Mouse (Mus musculus) CD4-positive, CD25-positive, alpha-beta regulatory T cell, adult 4 months (primary cell): Measurements from ENCODE around the gene Cdon. TPM values are rescaled to one million over a fixed set of nuclear protein-coding genes. Genes with fewer than 3 reads are reported as not detected.

Source experiments
- ATAC-seq: one replicate; pipeline ENCODE4 v1.8.0; 2017
- polyA plus RNA-seq, 2 experiments: library from polyadenylated mRNA; unstranded; fragments of 100-300 nt; shearing (Covaris generic); gene quantifications; one replicate each; pipeline ENCODE4 v1.2.1; 2017

Cdon gene
- polyA plus RNA-seq, 2 experiments from 2014 or later: 2.7 to 4.1 TPM

DNA sequence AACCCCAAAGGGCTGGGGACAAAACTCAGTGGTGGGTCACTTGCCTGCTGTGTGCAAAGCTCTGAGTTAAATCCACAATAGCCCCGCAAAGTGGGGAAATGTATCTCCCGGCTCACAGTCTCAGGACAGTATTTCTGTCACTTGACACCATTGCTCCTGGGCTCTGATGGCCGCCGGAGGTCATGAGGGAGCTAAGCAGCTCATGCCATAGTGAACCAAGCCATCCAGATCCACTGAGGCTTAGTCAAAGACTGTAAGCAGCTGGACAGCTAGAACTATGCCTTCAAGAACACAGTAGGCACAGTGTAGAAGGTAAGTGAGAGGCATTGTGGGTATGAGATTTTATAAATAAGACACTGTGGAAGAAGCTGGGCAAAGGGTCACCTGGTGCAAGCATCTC, 74.0 kb downstream of the Cdon start:
- ATAC-seq: no peak

- ATAC-seq: peak; percentile 93
These were observed 74.5 kb downstream of the Cdon start for GRCm38 (mm10) chr9:35495471-35495870.

DNA sequence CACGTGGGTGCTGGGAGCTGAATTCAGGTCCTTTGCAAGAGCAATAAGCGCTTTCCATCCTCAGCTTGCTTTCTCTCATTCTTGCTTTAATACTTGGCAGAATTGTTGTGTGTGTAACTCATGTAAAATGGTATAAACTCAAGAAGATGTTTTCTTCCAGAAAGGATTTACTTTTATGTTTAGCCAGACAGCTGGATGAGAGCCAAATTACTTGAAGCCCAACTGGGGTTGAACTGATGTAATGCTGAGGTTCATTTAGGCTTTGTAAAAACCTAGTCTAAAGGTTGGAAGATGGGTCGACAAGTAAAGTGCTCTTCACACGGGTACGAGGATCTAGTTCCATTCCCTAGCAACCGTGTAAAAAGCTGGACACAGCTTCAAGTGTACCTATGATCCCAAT, 79.0 kb downstream of the Cdon start:
- no peak for ATAC-seq

DNA sequence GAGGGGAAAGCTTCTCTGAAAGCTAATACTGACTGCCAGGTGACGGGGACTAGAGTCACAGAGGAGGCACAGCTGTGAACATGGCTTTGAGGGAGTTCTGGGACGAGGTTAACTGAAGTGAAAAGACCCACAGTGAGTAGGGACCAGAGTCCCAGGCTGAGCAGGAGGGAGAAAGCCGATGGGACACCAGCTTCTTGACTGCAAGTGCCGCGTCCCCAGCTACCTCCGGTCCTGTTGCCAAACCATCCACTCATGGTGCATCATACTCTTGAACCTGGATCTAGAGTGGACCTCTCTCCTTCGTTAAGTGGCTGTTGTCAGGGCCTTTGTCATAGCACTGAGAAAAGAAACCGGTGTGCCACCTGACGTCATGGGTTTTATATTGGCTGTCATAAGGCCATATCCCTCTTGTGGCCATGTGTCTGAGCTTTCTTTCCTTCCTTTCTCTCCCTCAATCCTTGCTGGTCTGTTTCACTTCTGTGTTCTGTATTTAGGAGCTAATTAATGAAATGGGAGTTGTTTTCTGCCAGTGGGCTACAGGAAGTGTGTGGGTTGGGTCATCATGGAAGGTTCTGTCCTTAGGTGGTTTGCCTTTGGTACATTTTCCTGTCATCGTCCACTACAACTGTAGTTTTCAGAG, 81.6 kb downstream of the Cdon start:
- no peak for ATAC-seq

DNA sequence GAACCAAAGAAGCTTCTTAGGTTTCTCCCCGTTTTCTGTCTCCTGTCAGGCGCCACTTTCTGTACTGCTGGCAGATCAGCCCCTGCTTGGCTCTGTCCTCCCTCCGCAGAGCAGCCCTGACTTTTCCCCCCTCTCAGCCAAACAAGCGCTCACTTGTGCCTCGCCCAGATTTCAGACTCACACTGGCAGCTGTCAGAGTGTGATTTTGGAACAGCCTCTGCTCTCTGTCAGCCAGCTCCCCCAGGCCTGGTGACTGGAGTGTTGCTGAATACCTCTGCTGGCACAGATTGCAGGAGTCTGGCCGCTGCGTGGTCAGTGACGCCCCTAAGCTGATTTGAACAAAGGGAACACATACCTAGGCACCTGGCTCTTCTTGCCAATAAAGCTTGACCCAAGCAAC, 87.3 kb downstream of the Cdon start:
- no peak for ATAC-seq

GRCm38 (mm10) chr9:35513900-35514299, 93.0 kb downstream of the Cdon start:
- ATAC-seq: no peak

- ATAC-seq: no peak
These were observed 95.3 kb downstream of the Cdon start for GRCm38 (mm10) chr9:35516182-35516581.

- no peak for ATAC-seq
These were observed 95.8 kb downstream of the Cdon start for GRCm38 (mm10) chr9:35516711-35517110.

- ATAC-seq: no peak
These were observed 97.2 kb downstream of the Cdon start, which contains the start of gene Gm1113 for GRCm38 (mm10) chr9:35518169-35518568. TSS of gene Gm1113 (minus strand) at chr9:35518269.

- no peak for ATAC-seq
These were observed 99.9 kb downstream of the Cdon start for GRCm38 (mm10) chr9:35520631-35521348.

- no peak for ATAC-seq
These were observed 101.3 kb downstream of the Cdon start for GRCm38 (mm10) chr9:35522241-35522640.

DNA sequence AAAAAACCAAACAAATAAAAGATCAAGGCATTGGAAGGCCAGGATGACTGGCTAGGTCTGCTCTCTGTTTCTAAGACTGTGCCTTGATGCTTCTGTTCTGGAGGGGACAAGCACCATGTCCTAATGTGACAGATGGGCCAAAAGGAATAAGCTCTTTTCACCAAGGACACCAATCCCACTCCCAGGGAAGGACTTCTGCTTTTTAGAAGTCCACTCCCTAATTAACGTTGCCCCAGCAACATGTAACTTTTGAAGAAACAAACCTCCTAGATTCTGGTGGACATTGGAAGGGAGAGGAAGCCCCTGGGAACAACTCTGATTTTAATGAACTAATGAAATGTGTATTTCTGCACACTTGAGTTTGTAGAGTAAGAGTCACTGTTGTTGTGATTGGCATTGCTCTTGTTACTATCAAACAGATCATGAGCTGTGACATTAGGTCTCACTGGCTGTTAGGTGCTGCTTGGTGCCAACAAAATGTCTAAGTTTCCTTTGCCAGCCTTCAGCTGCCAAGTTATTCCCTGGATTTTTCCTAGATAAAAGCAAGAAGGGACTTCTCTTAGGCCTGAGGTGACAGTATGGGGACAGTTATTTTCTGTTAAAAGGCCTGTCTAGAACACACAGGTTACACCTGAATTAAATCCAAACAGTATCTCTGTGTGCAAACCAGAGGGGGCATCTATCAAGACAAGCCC, 102.0 kb downstream of the Cdon start:
- ATAC-seq: no peak

DNA sequence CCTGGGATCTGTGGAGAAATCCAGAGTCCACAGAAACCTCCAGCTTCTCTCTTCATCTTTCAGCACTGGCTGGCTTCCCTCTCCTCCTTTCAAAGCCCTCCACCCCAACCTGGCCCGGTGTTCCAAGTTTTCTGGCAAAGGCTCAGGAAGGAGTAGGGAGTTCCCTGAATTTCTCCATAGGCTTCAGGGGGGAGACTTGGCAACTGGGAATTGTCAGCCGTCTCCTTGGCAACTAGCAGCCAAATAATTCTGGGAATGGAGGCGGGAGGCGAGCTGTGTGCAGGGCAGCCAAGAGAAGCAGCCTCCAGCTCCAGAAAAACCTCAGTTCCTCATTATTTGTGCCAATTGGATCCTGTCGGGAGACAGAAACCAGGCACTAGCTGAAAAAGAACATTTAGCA, 102.6 kb downstream of the Cdon start:
- no peak for ATAC-seq

- ATAC-seq: peak; percentile 88
These were observed 103.0 kb downstream of the Cdon start for GRCm38 (mm10) chr9:35523941-35524411.

- ATAC-seq: no peak
These were observed 108.2 kb downstream of the Cdon start for GRCm38 (mm10) chr9:35529141-35529540.

DNA sequence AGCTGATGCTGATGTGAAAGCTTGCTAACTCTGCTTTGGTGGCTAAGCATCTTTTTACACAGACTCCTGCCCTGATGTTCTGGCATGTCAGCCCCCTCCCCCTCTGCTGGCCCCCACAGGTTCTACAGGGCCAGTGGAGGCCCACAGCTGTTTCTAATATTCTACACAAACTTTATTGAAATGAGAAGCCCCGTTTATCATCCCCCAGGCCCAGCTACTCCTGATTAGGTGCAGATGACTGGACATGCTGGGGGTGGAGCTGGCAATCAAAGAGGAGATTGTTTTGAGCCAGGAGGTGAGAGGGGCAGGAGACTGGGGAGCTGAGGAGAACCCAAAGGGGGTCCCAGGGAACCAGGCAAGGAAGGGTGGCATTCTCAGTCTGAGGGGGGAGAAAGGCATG, 108.9 kb downstream of the Cdon start:
- ATAC-seq: no peak

DNA sequence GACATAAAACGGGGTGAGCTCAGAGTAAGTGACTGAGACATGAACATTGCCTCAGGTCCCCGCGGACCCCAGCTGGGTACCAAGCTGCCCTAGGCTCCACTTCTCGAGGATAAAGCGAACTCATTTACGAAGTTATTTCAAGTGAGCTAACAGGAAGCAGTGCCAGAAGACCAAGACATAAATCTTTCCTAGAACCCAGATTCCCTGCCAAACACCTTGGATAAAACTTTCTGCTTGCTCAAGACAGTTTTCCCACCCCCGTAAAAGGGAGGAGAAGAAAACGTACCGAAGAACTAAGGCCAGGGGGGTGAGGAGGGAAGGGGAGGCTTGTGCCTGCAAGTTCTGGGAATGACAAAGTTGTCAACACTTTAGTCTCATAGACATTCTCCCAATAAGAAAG, 112.3 kb downstream of the Cdon start:
- no peak for ATAC-seq

GRCm38 (mm10) chr9:35535110-35535509, 114.2 kb downstream of the Cdon start:
- ATAC-seq: peak; percentile 98

DNA sequence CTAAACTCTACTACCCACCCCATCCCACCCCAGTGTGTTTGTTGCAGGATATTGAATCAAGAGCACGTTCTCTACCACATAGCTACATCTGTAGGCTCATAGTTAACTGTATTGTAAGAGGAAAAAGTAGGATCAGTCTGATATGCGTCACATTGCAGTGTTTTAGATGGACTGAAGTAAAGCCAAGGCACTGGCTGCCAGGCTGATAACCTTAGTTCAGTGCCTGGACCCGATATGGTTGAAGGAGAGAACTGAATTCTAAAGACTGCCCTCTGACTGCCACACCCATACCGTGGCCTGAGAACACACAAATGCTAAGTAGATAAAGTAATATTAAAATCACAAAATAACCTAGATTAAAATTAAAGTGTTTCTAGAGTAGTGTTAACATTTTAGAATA, 114.9 kb downstream of the Cdon start:
- ATAC-seq: no peak

DNA sequence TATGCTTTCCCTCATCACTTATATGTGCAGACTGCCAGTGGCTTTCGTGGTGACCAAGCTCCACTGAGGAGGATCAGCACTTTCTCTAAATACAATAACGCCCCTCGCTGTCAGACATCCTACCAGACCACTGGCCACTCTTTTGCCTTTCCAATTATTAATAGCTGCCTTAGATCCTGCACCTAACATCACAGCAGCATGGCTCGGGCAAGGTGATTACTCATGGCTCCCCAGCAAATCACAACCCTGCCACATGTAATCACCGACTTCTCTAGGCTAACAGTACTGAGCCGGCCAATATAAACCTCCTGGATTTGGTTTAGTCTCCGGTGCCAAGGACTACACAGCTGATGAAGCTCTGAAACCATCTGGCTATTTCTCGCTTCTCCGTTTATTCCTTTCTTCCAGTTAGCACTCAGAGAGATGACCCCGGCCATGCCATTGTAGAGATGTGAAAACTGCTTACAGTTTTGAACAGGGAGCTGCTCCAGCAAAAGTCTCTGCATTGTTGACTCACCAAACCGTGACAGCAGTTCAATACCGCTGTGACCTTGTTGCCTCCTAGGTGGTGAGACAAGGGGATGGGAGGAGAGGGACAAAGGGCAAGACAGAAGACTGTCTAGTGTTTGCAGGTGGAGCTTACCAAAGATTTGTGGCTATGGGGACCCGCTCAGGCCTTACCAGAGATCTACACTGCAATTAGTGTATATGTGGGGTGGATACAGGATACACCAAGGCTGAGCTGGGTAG, 118.2 kb downstream of the Cdon start:
- ATAC-seq: no peak

GRCm38 (mm10) chr9:35541024-35541423, 120.1 kb downstream of the Cdon start:
- no peak for ATAC-seq

- ATAC-seq: peak; percentile 96
These were observed 120.6 kb downstream of the Cdon start for GRCm38 (mm10) chr9:35541488-35541887.

DNA sequence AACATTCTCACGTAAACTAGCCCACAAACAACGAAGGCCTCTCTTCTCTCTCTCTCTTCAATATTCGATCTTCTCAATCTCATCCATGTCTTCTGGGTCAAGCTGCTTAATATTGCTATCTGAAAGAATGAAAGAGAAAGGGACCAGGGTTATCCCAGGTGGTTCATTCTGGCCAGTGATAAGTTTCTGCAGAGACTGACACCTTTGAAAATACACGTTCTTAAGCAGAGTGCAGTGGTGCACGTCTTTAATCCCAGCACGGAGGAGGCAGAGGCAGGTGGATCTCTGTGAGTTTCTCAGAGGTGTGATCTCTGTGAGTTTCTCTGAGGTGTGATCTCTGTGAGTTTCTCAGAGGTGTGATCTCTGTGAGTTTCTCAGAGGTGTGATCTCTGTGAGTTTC, 121.0 kb downstream of the Cdon start:
- no peak for ATAC-seq
